Mouse (Mus musculus): ENCODE data around the gene Tfdp1.

- TF ChIP-seq POLR2A (IDR thresholded peaks at IDR 0.05; ENCODE audit: low read depth, low read length) (no peak), CTCF (IDR thresholded peaks at IDR 0.05; ENCODE audit: extremely low read depth, insufficient read depth, insufficient read length, insufficient replicate concordance) (no peak)
Measured at GRCm38 (mm10) chr8:13406011-13406410, 67.5 kb downstream of the Tfdp1 start.

Measured in spleen, adult 2 months (tissue).